Mouse (Mus musculus) bone marrow, adult 2 months (tissue): Measurements from ENCODE around the gene Slc16a8.

Source experiments
- CTCF ChIP-seq: fragments of 200-500 bp; IDR thresholded peaks from 2 replicates; pipeline ENCODE4 v1.5.1; 2011; ENCODE audit warnings: low read length, control low read depth; ENCODE audit not compliant: control insufficient read depth, insufficient read depth
- POLR2A ChIP-seq: fragments of 200-500 bp; IDR thresholded peaks from 2 replicates; pipeline ENCODE4 v1.6.1; 2011; ENCODE audit warnings: low read depth, mild to moderate bottlenecking, control low read depth, low read length, borderline replicate concordance; ENCODE audit not compliant: control insufficient read depth

DNA sequence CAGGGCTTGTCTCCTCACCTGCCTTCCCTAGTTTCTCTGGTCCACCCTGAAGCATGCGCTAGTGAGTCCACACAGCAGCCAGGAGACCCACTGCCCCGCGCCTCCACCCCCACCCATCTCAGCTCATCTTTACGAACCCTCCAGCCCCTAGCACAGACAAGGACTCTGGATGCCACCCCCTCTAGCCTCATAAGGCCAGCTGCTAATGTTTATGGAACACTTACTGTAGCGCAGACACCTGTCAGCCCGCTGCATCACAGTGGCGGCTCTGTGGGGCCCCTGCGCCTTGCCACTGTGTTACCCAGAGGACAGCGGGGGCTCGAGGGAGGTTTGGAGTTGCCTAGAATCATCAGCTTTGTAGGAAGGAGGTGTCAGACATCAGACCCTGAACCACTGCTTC lies 52.0 kb downstream of the Slc16a8 start:
- TF ChIP-seq CTCF (no peak), POLR2A (no peak)
